Mouse (Mus musculus) CH12.LX (cell line): ENCODE measurements around the gene Zfp607b. TPM values are rescaled to one million over a fixed set of nuclear protein-coding genes. Genes with fewer than 3 reads are reported as not detected.
A peak's percentile ranks its signal among the peaks of the same experiment; 100 is the strongest.

Experiments used
- DNase-seq: peaks from one replicate; pipeline ENCODE4 v3.0.0-alpha.2; 2013; ENCODE audit errors: extremely low read depth
- H3K27ac ChIP-seq: 2 replicates; pipeline ENCODE4 v1.5.1; 2012; ENCODE audit warnings: low read depth, mild to moderate bottlenecking, control low read depth, moderate library complexity; ENCODE audit not compliant: insufficient read depth
- H3K27me3 ChIP-seq: replicated peaks from 2 replicates; pipeline ENCODE3; 2012; ENCODE audit warnings: inconsistent platforms
- H3K36me3 ChIP-seq, 2 experiments: replicated peaks in 1 of 2; 2 replicates each; pipeline versions ENCODE3 to v1.6.1; 2012; ENCODE audit warnings: inconsistent platforms in 1 of 2, low read length in 1 of 2, mild to moderate bottlenecking in 1 of 2, mixed read lengths in 1 of 2, moderate library complexity in 1 of 2; ENCODE audit not compliant: control insufficient read depth in 1 of 2, insufficient read depth in 1 of 2
- H3K4me1 ChIP-seq, 2 experiments: 2 replicates each; pipeline ENCODE4 v1.6.1; 2012; ENCODE audit warnings: inconsistent platforms in 1 of 2, moderate library complexity in 1 of 2; ENCODE audit not compliant: insufficient read depth in 2 of 2, control insufficient read depth in 1 of 2
- H3K4me2 ChIP-seq: 2 replicates; pipeline ENCODE4 v1.6.1; 2012; ENCODE audit warnings: low read depth, mild to moderate bottlenecking, control low read depth; ENCODE audit not compliant: poor library complexity, insufficient read depth, severe bottlenecking
- H3K4me3 ChIP-seq, 3 experiments: fragments of 150-350 bp in 1 of 3; sonication (generic) in 1 of 3; replicated peaks in 1 of 3; 2 replicates each; pipeline versions ENCODE3 to v1.5.1; 2011 to 2012; ENCODE audit warnings: low read depth in 2 of 3, low read length in 2 of 3, mild to moderate bottlenecking in 2 of 3, moderate library complexity in 2 of 3, control low read depth in 1 of 3, improper control_type of control experiment in 1 of 3, inconsistent platforms in 1 of 3, mixed read lengths in 1 of 3; ENCODE audit not compliant: poor library complexity in 1 of 3
- H3K79me2 ChIP-seq: replicated peaks from 2 replicates; pipeline ENCODE4 v1.6.1; 2012; ENCODE audit warnings: mild to moderate bottlenecking, moderate library complexity; ENCODE audit not compliant: control insufficient read depth, poor library complexity, insufficient read depth, severe bottlenecking; ENCODE audit errors: extremely low read depth
- H3K9ac ChIP-seq: 2 replicates; pipeline ENCODE4 v1.6.1; 2012; ENCODE audit warnings: low read depth, mild to moderate bottlenecking, control low read depth, moderate library complexity; ENCODE audit not compliant: insufficient read depth
- H3K9me3 ChIP-seq: replicated peaks from 2 replicates; pipeline ENCODE3; 2012; ENCODE audit warnings: low read length, inconsistent platforms, mixed read lengths
- CHD1 ChIP-seq: IDR thresholded peaks from 2 replicates; pipeline ENCODE4 v1.6.1; 2012; ENCODE audit warnings: low read depth, low read length, improper control_type of control experiment, inconsistent platforms
- CTCF ChIP-seq, 2 experiments: IDR thresholded peaks in 1 of 2; conservative IDR thresholded peaks in 1 of 2; 2 replicates each; pipeline ENCODE4 v1.5.1; 2011 to 2012; ENCODE audit warnings: low read depth in 2 of 2, low read length in 2 of 2, improper control_type of control experiment in 1 of 2, inconsistent platforms in 1 of 2, mild to moderate bottlenecking in 1 of 2, moderate library complexity in 1 of 2
- E2F4 ChIP-seq: IDR thresholded peaks from 2 replicates; pipeline ENCODE4 v1.6.1; 2011; ENCODE audit warnings: low read depth, low read length, improper control_type of control experiment; ENCODE audit not compliant: insufficient replicate concordance
- GABPA ChIP-seq: IDR thresholded peaks from 2 replicates; pipeline ENCODE4 v1.6.1; 2012; ENCODE audit warnings: low read depth, low read length, improper control_type of control experiment, inconsistent platforms; ENCODE audit not compliant: insufficient replicate concordance
- HCFC1 ChIP-seq: IDR thresholded peaks from 2 replicates; pipeline ENCODE4 v1.6.1; 2012; ENCODE audit warnings: low read depth, mild to moderate bottlenecking, inconsistent platforms, low read length, improper control_type of control experiment
- JUN ChIP-seq: IDR thresholded peaks from 2 replicates; pipeline ENCODE4 v1.6.1; 2011; ENCODE audit warnings: low read depth, mild to moderate bottlenecking, low read length, improper control_type of control experiment, moderate library complexity; ENCODE audit not compliant: insufficient read depth
- KAT2A ChIP-seq: IDR thresholded peaks from 2 replicates; pipeline ENCODE4 v1.6.1; 2012; ENCODE audit warnings: low read length, improper control_type of control experiment, inconsistent platforms; ENCODE audit not compliant: insufficient replicate concordance
- MEF2A ChIP-seq: IDR thresholded peaks from 2 replicates; pipeline ENCODE4 v1.6.1; 2014; ENCODE audit warnings: low read depth, mild to moderate bottlenecking, inconsistent platforms, low read length, improper control_type of control experiment, borderline replicate concordance
- MYC ChIP-seq: IDR thresholded peaks from 2 replicates; pipeline ENCODE4 v1.6.1; 2011; ENCODE audit warnings: low read depth, mild to moderate bottlenecking, improper control_type of control experiment, low read length
- NELFE ChIP-seq: IDR thresholded peaks from 2 replicates; pipeline ENCODE4 v1.6.1; 2011; ENCODE audit warnings: low read depth, low read length, improper control_type of control experiment
- PAX5 ChIP-seq: IDR thresholded peaks from 2 replicates; pipeline ENCODE4 v1.6.1; 2012; ENCODE audit warnings: low read length, inconsistent platforms, mixed read lengths
- POLR2A ChIP-seq: IDR thresholded peaks from 2 replicates; pipeline ENCODE4 v1.6.1; 2011; ENCODE audit warnings: low read depth, mild to moderate bottlenecking, improper control_type of control experiment, low read length
- RAD21 ChIP-seq: IDR thresholded peaks from 2 replicates; pipeline ENCODE4 v1.6.1; 2011; ENCODE audit warnings: low read depth, mild to moderate bottlenecking, low read length, improper control_type of control experiment, moderate library complexity
- RCOR1 ChIP-seq: conservative IDR thresholded peaks from 2 replicates; pipeline ENCODE4 v1.6.1; 2012; ENCODE audit warnings: low read depth, mild to moderate bottlenecking, inconsistent platforms, low read length, improper control_type of control experiment
- SIN3A ChIP-seq: IDR thresholded peaks from 2 replicates; pipeline ENCODE4 v1.6.1; 2012; ENCODE audit warnings: low read length, improper control_type of control experiment, inconsistent platforms
- SMC3 ChIP-seq: IDR thresholded peaks from 2 replicates; pipeline ENCODE4 v1.6.1; 2011; ENCODE audit warnings: low read depth, low read length, improper control_type of control experiment
- dilution Hi-C: fragments of 300-500 bp; cut with MboI; formaldehyde crosslinking; loops from 2 replicates; pipeline ENCODE4 v1.14.3; 2020; ENCODE audit warnings: low sequenced_read_pairs; ENCODE audit not compliant: extremely low pct_unique_long_range_greater_than_20kb, extremely low pct_ligation_motif_present
- in situ Hi-C: fragments of 300-500 bp; cut with MboI; formaldehyde crosslinking; loops from 3 replicates; pipeline ENCODE4 v1.14.3; 2019; ENCODE audit warnings: low sequenced_read_pairs, low pct_ligation_motif_present, low pct_unique_long_range_greater_than_20kb, mixed read lengths
- polyA plus RNA-seq: library from polyadenylated mRNA; unstranded; fragments of >175 nt; gene quantifications from 2 replicates; pipeline ENCODE4 v1.2.1, GENCODE M21; 2012; ENCODE audit warnings: low read depth; ENCODE audit not compliant: insufficient read length
- total RNA-seq, 2 experiments: library from RNA; depleted of rRNA; stranded (reverse); fragments of 300-350 nt in 1 of 2; fragments of >200 nt in 1 of 2; gene quantifications; 2 replicates each; pipeline ENCODE4 v1.2.3; 2012 to 2014

Gene Zfp607b
- total and polyA plus RNA-seq, 3 experiments, result 0.90 to 1.2 (median 0.93) TPM

GRCm38 (mm10) chr7:27688246-27688788 lies 823 bp upstream of the Zfp607b start:
- Histone ChIP-seq H3K4me1 (peaks cover 10 to 21% of the 10 kb centered on the region in 2 experiments), H3K27me3 (no peaks in the 10 kb centered on the region), H3K9me3 (no peaks in the 10 kb centered on the region), H3K4me2 (peak overlapping the region; percentile 68), H3K79me2 (no peaks in the 10 kb centered on the region), H3K36me3 (no peaks in the 10 kb centered on the region), H3K9ac (peak overlapping the region; percentile 87), H3K27ac (no peak overlapping the region), H3K4me3 (peak overlapping the region; percentile 66 to 88 (median 68))
- in situ Hi-C loops (no loop called here), dilution Hi-C loops (no loop called here)
- no peak for DNase-seq
- 0 out of 2 replicates have a peak, but pooled peaks have one; percentile 39 for TF ChIP-seq CHD1
- TF ChIP-seq GABPA, result no peak
- no peak for TF ChIP-seq HCFC1
- no peak for TF ChIP-seq SIN3A
- no peak for TF ChIP-seq RCOR1
- TF ChIP-seq E2F4, result no peak
- no peak for TF ChIP-seq KAT2A

- Histone ChIP-seq H3K9me3 (no peaks in the 10 kb centered on the region), H3K27ac (no peak overlapping the region), H3K4me3 (no peak overlapping the region), H3K4me1 (peaks cover 8 to 15% of the 10 kb centered on the region in 2 experiments), H3K9ac (no peak overlapping the region), H3K36me3 (no peaks in the 10 kb centered on the region), H3K79me2 (no peaks in the 10 kb centered on the region), H3K4me2 (no peak overlapping the region), H3K27me3 (no peaks in the 10 kb centered on the region)
- DNase-seq, result peak; percentile 62
- dilution Hi-C loops, result no loop called here
- TF ChIP-seq CHD1 (no peak), JUN (no peak), POLR2A (no peak), CTCF (conservative IDR thresholded peaks at IDR 0.05 in 1 of 2, IDR thresholded peaks at IDR 0.05 in 1 of 2; ENCODE audit: low read depth in 2 of 2, low read length in 2 of 2) (peak; percentile 56 to 83), HCFC1 (no peak), RAD21 (peak; percentile 74), PAX5 (no peak), NELFE (no peak), SMC3 (peak; percentile 73), MYC (0 out of 2 replicates have a peak, but pooled peaks have one; percentile 10)
- in situ Hi-C loops, result loop anchor here (5.0 kb wide), 1 partner anchor 36 kb away; no protein-coding TSS in a partner anchor
Measured at GRCm38 (mm10) chr7:27691076-27691475, 1.9 kb downstream of the Zfp607b start.

DNA sequence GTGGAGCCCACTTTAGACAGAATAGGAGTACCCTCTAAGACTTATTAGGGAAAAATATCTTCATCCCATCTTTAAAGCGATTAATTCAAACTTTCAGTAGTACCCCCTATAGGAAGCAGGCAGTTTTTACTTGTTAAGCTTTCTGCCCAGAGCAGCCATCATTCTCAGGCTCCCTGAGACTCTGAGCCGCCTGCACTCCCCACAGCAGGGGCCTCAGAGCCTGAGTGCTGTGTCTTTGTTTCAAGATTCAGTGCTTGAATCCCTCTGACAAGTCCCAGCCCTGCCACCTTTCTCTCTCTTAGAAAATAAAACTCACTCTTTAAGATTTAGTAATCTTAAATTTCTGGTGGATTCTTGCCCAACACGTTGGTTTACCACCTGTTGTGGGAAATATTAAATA lies 7.6 kb downstream of the Zfp607b start:
- TF ChIP-seq MEF2A (no peak), PAX5 (no peak)
- Histone ChIP-seq H3K27ac (no peak overlapping the region), H3K4me2 (no peak overlapping the region), H3K27me3 (no peaks in the 10 kb centered on the region), H3K4me1 (peaks cover 0 to 2% of the 10 kb centered on the region in 2 experiments; a peak in 1 of 4 replicates), H3K4me3 (no peak overlapping the region), H3K79me2 (no peaks in the 10 kb centered on the region), H3K9me3 (no peaks in the 10 kb centered on the region), H3K9ac (no peak overlapping the region), H3K36me3 (no peaks in the 10 kb centered on the region)
- no peak for DNase-seq
- in situ Hi-C loops (no loop called here), dilution Hi-C loops (no loop called here)
